Mouse (Mus musculus): ENCODE data around the gene Colca2.

- TF ChIP-seq CTCF (IDR thresholded peaks at IDR 0.05; ENCODE audit: low read depth, low read length) (no peak), GATA1 (IDR thresholded peaks at IDR 0.05; ENCODE audit: borderline replicate concordance, low read length) (no peak), POLR2AphosphoS5 (IDR thresholded peaks at IDR 0.05; ENCODE audit: insufficient replicate concordance, low read depth, low read length) (no peak)
These were observed at the start of gene Colca2 for GRCm38 (mm10) chr9:51278500-51279381.
